Mouse (Mus musculus) MEL (cell line): ENCODE results near the gene Cd36. TPM values are rescaled to one million over a fixed set of nuclear protein-coding genes. Genes with fewer than 3 reads are reported as not detected.

Experiments used
- DNase-seq: peaks from one replicate; pipeline ENCODE4 v3.0.0; 2011; ENCODE audit warnings: low read depth, low spot score
- H3K27ac ChIP-seq: 2 replicates; pipeline ENCODE4 v1.5.1; 2012; ENCODE audit warnings: low read depth, mild to moderate bottlenecking, control low read depth, low read length, moderate library complexity; ENCODE audit not compliant: control insufficient read depth
- H3K27me3 ChIP-seq, 2 experiments: fragments of 150-350 bp in 1 of 2; sonication (generic) in 1 of 2; 2 replicates each; pipeline ENCODE4 v1.6.1; 2012; ENCODE audit warnings: low read length in 2 of 2, mild to moderate bottlenecking in 2 of 2, improper control_type of control experiment in 1 of 2, moderate library complexity in 1 of 2; ENCODE audit not compliant: insufficient read depth in 2 of 2, control insufficient read depth in 1 of 2
- H3K36me3 ChIP-seq, 2 experiments: 2 replicates each; pipeline ENCODE4 v1.6.1; 2012 to 2014; ENCODE audit warnings: low read length in 2 of 2, improper control_type of control experiment in 1 of 2, inconsistent platforms in 1 of 2, mild to moderate bottlenecking in 1 of 2; ENCODE audit not compliant: insufficient read depth in 2 of 2, control insufficient read depth in 1 of 2
- H3K4me1 ChIP-seq, 2 experiments: fragments of 150-350 bp in 1 of 2; sonication (generic) in 1 of 2; 2 replicates each; pipeline ENCODE4 v1.6.1; 2012; ENCODE audit warnings: low read length in 2 of 2, improper control_type of control experiment in 1 of 2, mild to moderate bottlenecking in 1 of 2; ENCODE audit not compliant: insufficient read depth in 2 of 2, control insufficient read depth in 1 of 2
- H3K4me3 ChIP-seq, 2 experiments: fragments of 150-350 bp in 1 of 2; sonication (generic) in 1 of 2; 2 replicates each; pipeline ENCODE4 v1.5.1; 2012; ENCODE audit warnings: low read depth in 2 of 2, low read length in 2 of 2, mild to moderate bottlenecking in 2 of 2, moderate library complexity in 2 of 2, control low read depth in 1 of 2, improper control_type of control experiment in 1 of 2; ENCODE audit not compliant: control insufficient read depth in 1 of 2, insufficient read depth in 1 of 2
- H3K79me2 ChIP-seq: 2 replicates; pipeline ENCODE4 v1.6.1; 2012; ENCODE audit warnings: mild to moderate bottlenecking, low read length, moderate library complexity; ENCODE audit not compliant: control insufficient read depth, poor library complexity, insufficient read depth
- H3K9ac ChIP-seq: 2 replicates; pipeline ENCODE4 v1.6.1; 2012; ENCODE audit warnings: low read depth, mild to moderate bottlenecking, control low read depth, low read length, moderate library complexity; ENCODE audit not compliant: control insufficient read depth, poor library complexity, severe bottlenecking
- H3K9me3 ChIP-seq: fragments of 150-350 bp; sonication (generic); replicated peaks from 2 replicates; pipeline ENCODE4 v1.6.1; 2012; ENCODE audit warnings: mild to moderate bottlenecking, low read length, improper control_type of control experiment, moderate library complexity; ENCODE audit not compliant: insufficient read depth
- BHLHE40 ChIP-seq: IDR thresholded peaks from 2 replicates; pipeline ENCODE4 v1.6.1; 2012; ENCODE audit warnings: low read depth, mild to moderate bottlenecking, inconsistent platforms, low read length, improper control_type of control experiment, borderline replicate concordance
- CHD1 ChIP-seq: IDR thresholded peaks from 2 replicates; pipeline ENCODE4 v1.6.1; 2012; ENCODE audit warnings: low read depth, mild to moderate bottlenecking, inconsistent platforms, low read length, improper control_type of control experiment
- CTCF ChIP-seq, 3 experiments: IDR thresholded peaks in 2 of 3; conservative IDR thresholded peaks in 1 of 3; 2 replicates each; pipeline ENCODE4 v1.5.1; 2011 to 2012; ENCODE audit warnings: low read length in 3 of 3, low read depth in 2 of 3, mild to moderate bottlenecking in 2 of 3, improper control_type of control experiment in 1 of 3, inconsistent platforms in 1 of 3, mixed read lengths in 1 of 3, moderate library complexity in 1 of 3; ENCODE audit not compliant: control insufficient read depth in 1 of 3, insufficient read depth in 1 of 3, poor library complexity in 1 of 3, severe bottlenecking in 1 of 3
- E2F4 ChIP-seq: IDR thresholded peaks from 2 replicates; pipeline ENCODE4 v1.6.1; 2011; ENCODE audit warnings: low read depth, low read length, improper control_type of control experiment, borderline replicate concordance
- EP300 ChIP-seq, 2 experiments: IDR thresholded peaks; 2 replicates each; pipeline ENCODE4 v1.6.1; 2011; ENCODE audit warnings: improper control_type of control experiment in 2 of 2, low read length in 2 of 2, low read depth in 1 of 2, mild to moderate bottlenecking in 1 of 2
- MAFK ChIP-seq: IDR thresholded peaks from 2 replicates; pipeline ENCODE4 v1.6.1; 2011; ENCODE audit warnings: low read depth, mild to moderate bottlenecking, low read length, improper control_type of control experiment, borderline replicate concordance
- MAX ChIP-seq: IDR thresholded peaks from 2 replicates; pipeline ENCODE4 v1.6.1; 2011; ENCODE audit warnings: low read length, improper control_type of control experiment
- MXI1 ChIP-seq: IDR thresholded peaks from 2 replicates; pipeline ENCODE4 v1.6.1; 2011; ENCODE audit warnings: mild to moderate bottlenecking, low read depth, low read length, improper control_type of control experiment
- MYB ChIP-seq: IDR thresholded peaks from 2 replicates; pipeline ENCODE4 v1.6.1; 2011; ENCODE audit warnings: mild to moderate bottlenecking, low read depth, low read length, improper control_type of control experiment
- MYC ChIP-seq: IDR thresholded peaks from 2 replicates; pipeline ENCODE4 v1.6.1; 2011; ENCODE audit warnings: low read depth, mild to moderate bottlenecking, low read length, improper control_type of control experiment, moderate library complexity
- NELFE ChIP-seq: IDR thresholded peaks from 2 replicates; pipeline ENCODE4 v1.6.1; 2011; ENCODE audit warnings: low read depth, low read length, improper control_type of control experiment
- POLR2A ChIP-seq, 2 experiments: IDR thresholded peaks; 2 replicates each; pipeline ENCODE4 v1.6.1; 2011 to 2012; ENCODE audit warnings: low read length in 2 of 2, mild to moderate bottlenecking in 2 of 2, control low read depth in 1 of 2, improper control_type of control experiment in 1 of 2, low read depth in 1 of 2, moderate library complexity in 1 of 2; ENCODE audit not compliant: control insufficient read depth in 1 of 2, insufficient read depth in 1 of 2, poor library complexity in 1 of 2
- POLR2AphosphoS5 ChIP-seq: IDR thresholded peaks from 2 replicates; pipeline ENCODE4 v1.6.1; 2012; ENCODE audit warnings: low read depth, borderline replicate concordance, mild to moderate bottlenecking, inconsistent platforms, low read length, moderate library complexity, mixed read lengths
- RAD21 ChIP-seq: IDR thresholded peaks from 2 replicates; pipeline ENCODE4 v1.6.1; 2011; ENCODE audit warnings: mild to moderate bottlenecking, low read depth, low read length, improper control_type of control experiment
- SIN3A ChIP-seq: IDR thresholded peaks from 2 replicates; pipeline ENCODE4 v1.6.1; 2012; ENCODE audit warnings: low read length, improper control_type of control experiment, inconsistent platforms
- TAL1 ChIP-seq: IDR thresholded peaks from 2 replicates; pipeline ENCODE4 v1.6.1; 2012; ENCODE audit warnings: mild to moderate bottlenecking, inconsistent platforms, low read length, moderate library complexity, mixed read lengths
- TBP ChIP-seq: IDR thresholded peaks from 2 replicates; pipeline ENCODE4 v1.8.0; 2011; ENCODE audit warnings: low read depth, low read length, improper control_type of control experiment
- ZC3H11A ChIP-seq: IDR thresholded peaks from 2 replicates; pipeline ENCODE4 v1.6.1; 2012; ENCODE audit warnings: low read depth, mild to moderate bottlenecking, inconsistent platforms, low read length, improper control_type of control experiment
- ZKSCAN1 ChIP-seq: IDR thresholded peaks from 2 replicates; pipeline ENCODE4 v1.6.1; 2012; ENCODE audit warnings: low read depth, mild to moderate bottlenecking, inconsistent platforms, low read length, improper control_type of control experiment, moderate library complexity
- ZMIZ1 ChIP-seq: IDR thresholded peaks from 2 replicates; pipeline ENCODE4 v1.6.1; 2012; ENCODE audit warnings: low read depth, mild to moderate bottlenecking, inconsistent platforms, low read length, improper control_type of control experiment, moderate library complexity
- polyA plus RNA-seq, 2 experiments: library from polyadenylated mRNA; stranded (reverse) in 1 of 2; unstranded in 1 of 2; fragments of >175 nt in 1 of 2; fragments of >200 nt in 1 of 2; gene quantifications; 2 replicates each; pipeline versions ENCODE4 v1.2.1 to v1.2.4; 2012; ENCODE audit warnings: low replicate concordance in 2 of 2, low read depth in 1 of 2; ENCODE audit not compliant: insufficient read length in 2 of 2, insufficient read depth in 1 of 2, missing spikeins in 1 of 2
- total RNA-seq: library from RNA; depleted of rRNA; stranded (reverse); fragments of 300-350 nt; gene quantifications from 2 replicates; pipeline ENCODE4 v1.2.3, GENCODE M21; 2012

Gene Cd36
- total and polyA plus RNA-seq, 3 experiments = 0.07 to 0.19 TPM; not detected in 1

GRCm38 (mm10) chr5:17854127-17854923 is 34.3 kb downstream of the Cd36 start:
- DNase-seq = no peak
- Histone ChIP-seq H3K4me3 (no peak overlapping the region), H3K27me3 (no peaks in the 10 kb centered on the region), H3K9me3 (no peaks in the 10 kb centered on the region), H3K36me3 (no peaks in the 10 kb centered on the region), H3K79me2 (no peaks in the 10 kb centered on the region), H3K4me1 (no peaks in the 10 kb centered on the region), H3K27ac (no peak overlapping the region), H3K9ac (no peak overlapping the region)
- no peak for TF ChIP-seq SIN3A
- TF ChIP-seq RAD21 = no peak

GRCm38 (mm10) chr5:17850582-17850981 is 38.0 kb downstream of the Cd36 start:
- no peak overlapping the region for H3K27ac ChIP-seq
- no peak for DNase-seq
- H3K27me3 ChIP-seq = no peaks in the 10 kb centered on the region
- no peaks in the 10 kb centered on the region for H3K36me3 ChIP-seq
- H3K4me3 ChIP-seq = no peak overlapping the region
- TF ChIP-seq CTCF (IDR thresholded peaks at IDR 0.05 in 2 of 3, conservative IDR thresholded peaks at IDR 0.05 in 1 of 3; ENCODE audit: control insufficient read depth in 1 of 3, insufficient read depth in 1 of 3, low read depth in 2 of 3, low read length in 3 of 3, poor library complexity in 1 of 3, severe bottlenecking in 1 of 3) = peak in 1 of 3 experiments; percentile 10; a peak in 1 of 6 replicates
- TF ChIP-seq POLR2AphosphoS5 = no peak
- H3K9ac ChIP-seq = no peak overlapping the region
- no peaks in the 10 kb centered on the region for H3K4me1 ChIP-seq
- H3K9me3 ChIP-seq = no peaks in the 10 kb centered on the region
- no peaks in the 10 kb centered on the region for H3K79me2 ChIP-seq

- Histone ChIP-seq H3K27ac (no peak overlapping the region), H3K4me3 (no peak overlapping the region), H3K9ac (no peak overlapping the region), H3K36me3 (no peaks in the 10 kb centered on the region), H3K9me3 (no peaks in the 10 kb centered on the region), H3K4me1 (no peaks in the 10 kb centered on the region), H3K79me2 (no peaks in the 10 kb centered on the region), H3K27me3 (no peaks in the 10 kb centered on the region)
- no peak for TF ChIP-seq MYC
- DNase-seq = no peak
These were observed 39.0 kb downstream of the Cd36 start for GRCm38 (mm10) chr5:17849582-17849981.

GRCm38 (mm10) chr5:17848733-17849132 is 39.9 kb downstream of the Cd36 start:
- Histone ChIP-seq H3K79me2 (no peaks in the 10 kb centered on the region), H3K27ac (no peak overlapping the region), H3K27me3 (no peaks in the 10 kb centered on the region), H3K9me3 (no peaks in the 10 kb centered on the region), H3K4me1 (no peaks in the 10 kb centered on the region), H3K36me3 (no peaks in the 10 kb centered on the region), H3K4me3 (no peak overlapping the region), H3K9ac (no peak overlapping the region)
- no peak for DNase-seq
- TF ChIP-seq ZKSCAN1 (no peak), CHD1 (no peak), ZMIZ1 (no peak), ZC3H11A (no peak), MYC (no peak), EP300 (IDR thresholded peaks at IDR 0.05; ENCODE audit: low read depth in 1 of 2, low read length in 2 of 2) (no peak), NELFE (no peak), MYB (no peak), TBP (no peak), SIN3A (no peak), POLR2A (IDR thresholded peaks at IDR 0.05; ENCODE audit: control insufficient read depth in 1 of 2, insufficient read depth in 1 of 2, low read depth in 1 of 2, low read length in 2 of 2, poor library complexity in 1 of 2) (no peak), MAFK (no peak), BHLHE40 (no peak), POLR2AphosphoS5 (no peak), TAL1 (no peak), MAX (no peak), E2F4 (no peak), MXI1 (no peak)
